Mouse (Mus musculus): ENCODE results near the gene Milr1.
"Not testable (repeated sequence)": the region's sequence is repeated elsewhere in the genome, so short reads cannot be mapped to it uniquely, and the experiment has no call there.

GRCm38 (mm10) chr11:106807442-106807841 is 56.4 kb downstream of the Milr1 start:
- TF ChIP-seq EP300, CTCF (IDR thresholded peaks at IDR 0.05; ENCODE audit: low read depth): not testable (repeated sequence)
